Mouse (Mus musculus): ENCODE measurements around the gene Ngef.

The Ngef gene

GRCm38 (mm10) chr1:87562967-87563366 is 10.7 kb downstream of the Ngef start:
- DNase-seq: no peak

GRCm38 (mm10) chr1:87553586-87553985 is 20.1 kb downstream of the Ngef start:
- no peak for DNase-seq

GRCm38 (mm10) chr1:87551008-87551407 is 22.7 kb downstream of the Ngef start:
- DNase-seq: no peak

DNA sequence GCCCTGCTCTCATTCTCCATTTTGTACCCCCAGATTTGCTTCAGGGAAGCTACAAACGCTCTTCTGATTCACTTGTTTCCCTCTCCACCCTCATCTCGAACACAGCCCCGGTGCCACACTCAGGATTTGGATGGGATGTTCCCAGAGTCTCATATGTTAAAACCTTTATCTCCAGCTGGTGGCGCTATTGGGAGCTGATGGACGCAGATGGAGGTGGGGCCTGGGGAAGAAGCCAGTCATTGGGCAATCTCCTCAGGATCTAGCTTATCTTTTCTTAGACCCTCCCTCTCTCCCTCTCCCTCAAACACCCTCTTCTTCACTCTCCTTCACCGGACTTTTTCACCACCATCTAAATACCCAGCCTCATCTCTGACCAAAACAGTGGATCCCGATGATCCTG is 32.1 kb downstream of the Ngef start:
- no peak for DNase-seq

GRCm38 (mm10) chr1:87537008-87537407 is 36.7 kb downstream of the Ngef start:
- DNase-seq: no peak

DNA sequence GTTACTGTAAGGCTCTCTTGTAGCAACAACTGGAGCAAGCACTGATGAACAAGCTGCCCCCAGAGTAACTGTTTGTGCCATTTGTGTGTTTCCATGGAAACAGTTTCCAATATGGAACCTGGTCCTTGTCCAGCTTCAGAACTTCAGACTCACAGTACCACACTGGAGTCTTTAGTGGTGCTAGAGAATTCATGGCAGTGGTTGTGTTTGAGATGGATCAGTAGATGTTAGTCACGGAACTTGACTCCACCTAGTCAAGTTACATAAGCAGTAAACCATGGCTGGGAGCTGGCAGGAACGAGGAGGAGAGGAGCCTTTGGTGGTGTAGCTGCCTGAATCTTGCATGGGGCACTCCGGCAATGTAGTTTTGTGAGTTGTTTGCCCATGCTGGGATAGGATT is 39.6 kb downstream of the Ngef start:
- no peak for DNase-seq

- DNase-seq: no peak
These were observed 41.3 kb downstream of the Ngef start for GRCm38 (mm10) chr1:87532346-87532745.

- DNase-seq: no peak
These were observed 46.5 kb downstream of the Ngef start for GRCm38 (mm10) chr1:87527191-87527590.

GRCm38 (mm10) chr1:87525041-87525440 is 48.6 kb downstream of the Ngef start:
- no peak for DNase-seq

GRCm38 (mm10) chr1:87521523-87521922 is 52.1 kb downstream of the Ngef start:
- DNase-seq: no peak

DNA sequence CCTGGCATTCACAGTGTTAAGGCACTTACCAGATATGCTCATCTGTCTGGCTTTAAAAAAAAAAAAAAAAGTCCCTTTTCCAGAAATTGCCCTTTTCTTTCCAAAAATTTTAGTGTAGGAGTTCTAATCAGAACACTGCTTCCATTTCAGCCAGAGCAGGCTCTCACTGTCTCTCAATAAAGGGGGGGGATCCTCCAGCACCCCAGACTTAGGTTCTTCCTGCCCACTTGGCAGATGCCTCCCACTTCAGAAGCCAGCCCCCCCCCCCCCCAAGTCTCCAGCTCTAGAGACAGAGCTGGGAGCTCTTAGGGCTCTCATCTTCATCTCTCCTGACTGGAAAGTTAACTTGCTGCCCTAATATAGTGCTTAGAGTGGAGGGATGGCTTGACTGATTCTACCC is 53.2 kb downstream of the Ngef start:
- DNase-seq: no peak

DNA sequence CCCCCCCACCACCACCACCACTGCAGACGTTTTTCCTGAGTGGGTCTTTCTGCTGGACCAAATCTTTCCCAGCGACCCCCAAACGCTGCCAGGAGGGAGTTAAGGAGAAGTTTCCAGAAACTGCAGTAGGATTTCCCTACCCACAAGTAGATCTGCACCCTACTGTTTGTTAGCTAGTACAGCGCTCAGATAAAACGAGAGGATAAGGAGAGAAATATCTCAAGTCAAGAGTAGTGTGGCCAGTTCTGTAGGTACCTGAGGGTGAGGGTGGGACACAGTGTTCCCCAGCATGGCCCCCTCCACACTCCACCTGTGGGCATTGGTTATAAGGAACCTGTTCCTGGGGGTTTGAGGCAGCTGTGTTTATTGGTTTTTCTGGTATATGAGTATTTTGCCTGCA is 62.8 kb downstream of the Ngef start:
- DNase-seq: no peak

DNA sequence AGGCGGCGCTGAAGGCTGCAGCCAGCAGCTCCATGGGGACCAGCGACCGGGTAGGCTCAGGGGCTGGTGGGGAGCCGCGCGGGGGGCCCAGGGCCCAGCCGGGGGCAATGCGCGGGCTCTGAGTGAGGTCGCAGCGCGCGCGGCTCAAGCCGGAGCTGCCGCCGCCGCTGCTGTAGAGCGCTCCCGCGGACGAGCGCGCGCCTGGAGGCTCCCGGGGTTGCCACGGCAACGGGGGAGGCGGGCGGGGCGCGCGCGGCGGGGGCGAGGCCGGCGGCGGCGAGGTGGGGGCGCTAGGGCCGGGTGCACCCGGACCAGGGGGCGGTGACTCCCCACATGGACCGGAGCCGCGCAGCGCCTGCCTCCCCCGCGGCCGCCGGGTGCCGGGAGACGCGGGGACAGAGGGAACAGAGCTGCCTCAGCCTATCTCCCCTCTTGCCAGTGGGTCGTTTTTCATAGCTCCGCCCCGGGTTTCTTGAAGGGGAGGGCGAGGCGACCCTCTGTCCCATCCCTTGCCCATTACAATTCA is 63.4 kb downstream of the Ngef start:
- peak; percentile 20 to 35 for DNase-seq

GRCm38 (mm10) chr1:87509561-87510165 is 64.0 kb downstream of the Ngef start, which contains the start of gene Neu2:
TSS of gene Neu2 (plus strand) at chr1:87509889.
- DNase-seq: peak in 1 of 2 experiments; percentile 2

DNA sequence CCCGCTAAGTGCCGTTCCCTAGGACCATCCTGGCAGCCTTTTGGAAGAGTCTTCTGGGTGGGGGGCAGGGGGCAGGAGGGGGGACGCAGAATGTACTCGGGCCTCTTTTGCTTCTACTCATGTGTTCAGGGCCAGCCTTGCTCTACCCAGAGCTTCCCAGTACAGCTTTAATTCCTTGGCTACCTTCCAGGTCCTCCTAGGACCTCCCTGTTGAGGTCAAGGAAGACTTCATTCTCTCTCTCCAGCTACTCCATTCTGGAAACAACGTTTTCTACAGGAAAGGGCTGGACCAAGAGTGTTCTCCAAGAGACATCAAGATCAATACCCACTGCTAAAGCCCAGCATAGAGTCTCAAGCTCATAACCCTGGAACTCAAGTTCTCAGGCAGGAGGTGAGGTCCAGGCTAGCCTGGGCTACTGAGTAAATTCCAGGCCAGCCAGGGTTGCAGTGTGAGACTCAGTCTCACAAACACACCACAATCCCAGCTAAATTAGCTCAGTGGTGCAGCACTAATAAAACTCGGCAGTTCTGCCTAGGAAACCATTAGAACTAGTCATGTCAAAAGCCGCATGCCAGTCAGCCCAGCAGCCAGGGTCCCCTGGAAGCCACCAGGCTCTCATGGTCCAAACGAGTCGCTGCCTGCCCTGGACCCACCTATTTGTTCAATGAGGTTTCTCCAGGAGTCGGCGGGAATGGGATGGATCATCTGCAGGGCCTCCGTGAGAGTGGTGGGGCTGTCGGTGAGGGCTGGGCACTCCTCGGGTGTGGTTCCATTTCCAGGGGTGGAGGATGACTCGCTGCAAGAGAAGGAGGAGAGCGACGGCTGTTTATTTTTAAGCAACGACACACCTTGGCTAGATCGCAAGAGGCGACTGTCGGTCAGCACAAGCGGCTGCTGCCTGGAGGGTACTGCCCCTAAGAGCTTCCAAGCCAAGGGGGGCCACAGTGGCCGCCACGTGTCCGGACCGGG is 64.8 kb downstream of the Ngef start:
- no peak for DNase-seq

DNA sequence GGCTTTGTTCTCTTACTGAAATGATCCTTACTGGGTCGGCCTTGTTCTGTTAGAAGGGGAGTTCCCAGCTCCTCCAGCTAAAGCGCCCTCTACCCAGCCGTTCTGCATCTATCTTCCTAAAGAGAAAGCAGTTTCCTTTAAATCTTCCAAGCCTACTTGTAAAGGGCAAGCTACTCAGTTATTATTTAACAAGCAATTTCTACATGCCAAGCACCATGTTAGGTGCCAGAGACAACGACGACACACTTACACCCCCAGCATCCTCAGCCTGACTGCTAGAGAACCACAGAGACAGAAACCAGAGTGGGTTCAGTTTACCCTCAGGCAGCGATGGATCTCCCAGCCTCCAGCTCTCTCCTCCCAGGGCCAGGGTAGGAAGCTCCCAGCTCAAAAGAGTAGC is 65.8 kb downstream of the Ngef start:
- no peak for DNase-seq

DNA sequence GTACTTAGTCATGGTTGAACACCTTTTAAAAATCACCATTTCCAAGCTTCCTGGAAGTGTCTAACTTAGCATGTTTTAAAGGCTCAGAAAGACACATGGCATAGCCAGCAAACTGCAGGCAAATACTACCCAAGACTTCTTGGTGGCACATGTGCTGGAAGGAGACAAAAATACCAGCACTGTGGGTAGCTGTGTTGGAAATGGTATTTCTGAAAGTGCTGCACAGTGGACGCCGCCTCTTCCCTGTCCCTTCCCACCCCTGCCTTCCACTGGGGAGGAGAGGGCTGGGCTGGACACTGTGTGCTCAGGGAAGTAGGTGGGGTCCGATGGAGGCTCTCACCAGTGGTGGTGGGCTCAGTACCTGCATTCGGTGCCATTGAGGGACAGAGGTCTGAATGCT is 68.1 kb downstream of the Ngef start:
- no peak for DNase-seq

GRCm38 (mm10) chr1:87493542-87493941 is 80.1 kb downstream of the Ngef start:
- no peak for DNase-seq

GRCm38 (mm10) chr1:87492285-87492684 is 81.4 kb downstream of the Ngef start:
- no peak for DNase-seq

DNA sequence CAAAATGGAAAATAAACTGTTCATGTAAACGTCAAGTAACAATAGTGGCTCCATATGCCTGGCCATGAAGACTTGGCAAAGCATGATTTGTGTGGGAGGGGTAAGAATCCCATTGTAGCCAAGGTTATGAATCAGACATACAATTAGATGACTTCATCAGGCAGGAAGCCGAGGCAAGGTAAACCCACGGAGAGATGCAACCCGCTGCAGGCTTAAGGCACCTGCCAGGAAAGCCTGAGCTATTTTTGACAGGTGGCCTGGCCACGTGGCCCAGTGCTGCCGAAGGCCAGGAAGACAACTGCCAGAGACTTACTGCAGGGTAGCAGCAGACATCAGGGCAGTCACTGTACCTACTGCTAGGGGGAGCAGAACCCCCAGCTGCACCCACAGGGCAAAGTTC is 87.3 kb downstream of the Ngef start:
- DNase-seq: peak; percentile 11 to 49

DNA sequence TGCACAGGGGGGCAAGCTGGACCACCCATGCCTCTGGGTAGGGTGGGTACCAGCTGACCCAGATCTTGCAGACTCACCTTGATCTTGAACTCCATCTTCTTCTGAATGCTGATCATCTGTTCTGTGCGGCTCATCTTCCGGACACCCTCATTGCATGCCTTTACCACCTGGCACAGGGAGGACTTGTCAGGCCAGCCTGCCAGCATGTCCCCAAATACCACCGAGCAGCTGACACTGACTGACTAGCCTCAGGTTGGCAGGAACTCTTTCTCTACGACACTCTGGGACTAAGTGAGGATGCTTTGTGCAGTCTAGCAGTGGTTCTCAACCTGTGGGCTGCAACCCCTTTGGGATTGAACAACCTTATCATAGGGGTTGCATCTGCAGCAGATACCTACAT is 91.1 kb downstream of the Ngef start:
- no peak for DNase-seq

DNA sequence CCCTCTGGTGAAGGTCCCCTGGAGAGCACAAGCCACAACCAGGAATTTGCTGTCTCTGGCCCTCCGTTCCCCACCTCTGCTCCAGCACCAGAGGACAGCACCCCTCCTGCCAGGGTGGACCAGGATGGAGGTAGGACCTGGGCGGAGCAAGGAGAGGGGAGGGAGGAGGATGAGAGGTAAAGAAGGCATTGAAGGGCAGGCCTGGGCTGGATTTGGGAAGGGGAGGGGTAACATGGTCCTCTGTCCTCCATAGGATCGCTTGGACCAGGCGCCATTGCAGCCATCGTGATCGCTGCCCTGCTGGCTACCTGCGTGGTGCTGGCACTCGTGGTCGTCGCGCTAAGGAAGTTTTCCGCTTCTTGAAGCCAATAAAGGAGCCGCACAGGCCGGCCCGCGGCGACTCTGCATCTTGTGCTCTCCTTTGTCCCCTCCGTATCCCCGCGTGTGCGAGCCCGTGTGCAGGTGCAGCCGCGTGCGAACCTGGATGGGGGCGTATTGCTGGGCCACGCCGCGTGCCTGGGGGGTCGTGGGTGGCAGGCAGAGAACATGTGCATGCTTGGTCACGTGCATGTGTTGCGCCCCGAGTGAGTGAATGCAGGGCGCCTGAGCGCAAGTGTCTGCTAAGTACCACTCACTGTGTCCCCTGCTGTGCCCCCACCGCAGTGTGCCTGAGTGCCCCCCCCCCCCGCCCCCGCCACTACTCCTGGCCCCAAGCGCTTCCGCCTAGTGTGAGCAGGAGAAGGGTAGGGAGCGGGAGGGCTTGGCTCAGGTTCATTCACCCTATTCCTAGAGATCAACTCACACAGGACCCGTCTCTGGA is 98.4 kb downstream of the Ngef start:
- no peak for DNase-seq

DNA sequence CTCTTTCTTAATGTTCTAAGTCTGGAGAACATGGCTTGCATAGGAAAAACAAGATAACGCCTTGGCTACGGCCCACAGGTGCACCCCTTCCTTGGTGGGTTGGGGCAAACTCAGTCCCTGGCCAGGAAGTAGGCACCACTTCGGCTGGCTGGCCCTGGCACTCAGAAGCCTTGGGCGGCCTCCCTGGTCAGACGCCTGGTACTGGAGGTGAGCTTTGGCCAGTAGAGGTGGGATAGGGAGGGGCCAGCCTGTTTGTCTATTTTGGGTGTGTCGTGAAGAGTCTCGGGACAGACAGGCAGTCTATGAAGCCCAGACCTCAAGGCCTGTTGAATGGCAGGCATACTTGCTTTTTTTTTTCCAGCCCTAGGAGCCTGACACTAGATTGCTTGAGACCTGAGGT is 101.1 kb downstream of the Ngef start:
- no peak for DNase-seq
